Mouse (Mus musculus): ENCODE results near the gene B3galt4.
A peak's percentile ranks its signal among the peaks of the same experiment; 100 is the strongest.
"Not testable (repeated sequence)": the region's sequence is repeated elsewhere in the genome, so short reads cannot be mapped to it uniquely, and the experiment has no call there.

Gene B3galt4

GRCm38 (mm10) chr17:33968489-33968888, 17.2 kb upstream of the B3galt4 start:
- peak; percentile 93 for DNase-seq (ENCODE audit: low read depth)

GRCm38 (mm10) chr17:33965846-33966550, 14.7 kb upstream of the B3galt4 start:
- no peak for DNase-seq (ENCODE audit: low read depth)

GRCm38 (mm10) chr17:33965082-33965845, 14.0 kb upstream of the B3galt4 start:
- DNase-seq (ENCODE audit: low read depth): no peak

GRCm38 (mm10) chr17:33962876-33963275, 11.6 kb upstream of the B3galt4 start:
- no peak for DNase-seq (ENCODE audit: low read depth)

- DNase-seq (ENCODE audit: low read depth): no peak
These were observed 8.7 kb upstream of the B3galt4 start for GRCm38 (mm10) chr17:33959948-33960347.

- no peak for DNase-seq (ENCODE audit: low read depth)
These were observed 7.8 kb upstream of the B3galt4 start for GRCm38 (mm10) chr17:33959135-33959534.

- DNase-seq (ENCODE audit: low read depth): no peak
These were observed 7.2 kb upstream of the B3galt4 start for GRCm38 (mm10) chr17:33958451-33958850.

- DNase-seq (ENCODE audit: low read depth): no peak
These were observed 6.2 kb upstream of the B3galt4 start for GRCm38 (mm10) chr17:33957493-33957892.

GRCm38 (mm10) chr17:33956336-33956735, 5.0 kb upstream of the B3galt4 start:
- peak; percentile 35 for DNase-seq (ENCODE audit: low read depth)

- peak; percentile 97 for DNase-seq (ENCODE audit: low read depth)
These were observed 4.4 kb upstream of the B3galt4 start, which contains the start of the genes Vps52 and Rps18 for GRCm38 (mm10) chr17:33955555-33956214. Gene Vps52, plus strand, starts transcription at chr17:33955812. Gene Rps18, minus strand, starts transcription at chr17:33956001.

- DNase-seq (ENCODE audit: low read depth): peak; percentile 66
These were observed 3.6 kb upstream of the B3galt4 start for GRCm38 (mm10) chr17:33954646-33955554.

- DNase-seq (ENCODE audit: low read depth): peak; percentile 70
These were observed 2.8 kb upstream of the B3galt4 start for GRCm38 (mm10) chr17:33953961-33954565.

GRCm38 (mm10) chr17:33953310-33953709, 2.0 kb upstream of the B3galt4 start:
- DNase-seq (ENCODE audit: low read depth): no peak

GRCm38 (mm10) chr17:33952879-33953278, 1.6 kb upstream of the B3galt4 start:
- DNase-seq (ENCODE audit: low read depth): no peak

- not testable (repeated sequence) for DNase-seq (ENCODE audit: low read depth)
These were observed 727 bp upstream of the B3galt4 start for GRCm38 (mm10) chr17:33952015-33952414.

- DNase-seq (ENCODE audit: low read depth): no peak
These were observed 1.1 kb downstream of the B3galt4 start for GRCm38 (mm10) chr17:33950131-33950625.

- DNase-seq (ENCODE audit: low read depth): no peak
These were observed 2.3 kb downstream of the B3galt4 start for GRCm38 (mm10) chr17:33948905-33949537.

GRCm38 (mm10) chr17:33948090-33948904, 3.0 kb downstream of the B3galt4 start:
- DNase-seq (ENCODE audit: low read depth): no peak

- no peak for DNase-seq (ENCODE audit: low read depth)
These were observed 3.7 kb downstream of the B3galt4 start for GRCm38 (mm10) chr17:33947430-33948089.

Measured in NIH3T3 (cell line).